Mouse (Mus musculus) MEL (cell line): Measurements from ENCODE around the gene Lhpp. TPM values are rescaled to one million over a fixed set of nuclear protein-coding genes. Genes with fewer than 3 reads are reported as not detected.

Source experiments
- DNase-seq: peaks from one replicate; pipeline ENCODE4 v3.0.0; 2011; ENCODE audit warnings: low read depth, low spot score
- H3K27ac ChIP-seq: 2 replicates; pipeline ENCODE4 v1.5.1; 2012; ENCODE audit warnings: low read depth, mild to moderate bottlenecking, control low read depth, low read length, moderate library complexity; ENCODE audit not compliant: control insufficient read depth
- H3K27me3 ChIP-seq, 2 experiments: fragments of 150-350 bp in 1 of 2; sonication (generic) in 1 of 2; 2 replicates each; pipeline ENCODE4 v1.6.1; 2012; ENCODE audit warnings: low read length in 2 of 2, mild to moderate bottlenecking in 2 of 2, improper control_type of control experiment in 1 of 2, moderate library complexity in 1 of 2; ENCODE audit not compliant: insufficient read depth in 2 of 2, control insufficient read depth in 1 of 2
- H3K36me3 ChIP-seq, 2 experiments: 2 replicates each; pipeline ENCODE4 v1.6.1; 2012 to 2014; ENCODE audit warnings: low read length in 2 of 2, improper control_type of control experiment in 1 of 2, inconsistent platforms in 1 of 2, mild to moderate bottlenecking in 1 of 2; ENCODE audit not compliant: insufficient read depth in 2 of 2, control insufficient read depth in 1 of 2
- H3K4me1 ChIP-seq, 2 experiments: fragments of 150-350 bp in 1 of 2; sonication (generic) in 1 of 2; 2 replicates each; pipeline ENCODE4 v1.6.1; 2012; ENCODE audit warnings: low read length in 2 of 2, improper control_type of control experiment in 1 of 2, mild to moderate bottlenecking in 1 of 2; ENCODE audit not compliant: insufficient read depth in 2 of 2, control insufficient read depth in 1 of 2
- H3K4me3 ChIP-seq, 2 experiments: fragments of 150-350 bp in 1 of 2; sonication (generic) in 1 of 2; 2 replicates each; pipeline ENCODE4 v1.5.1; 2012; ENCODE audit warnings: low read depth in 2 of 2, low read length in 2 of 2, mild to moderate bottlenecking in 2 of 2, moderate library complexity in 2 of 2, control low read depth in 1 of 2, improper control_type of control experiment in 1 of 2; ENCODE audit not compliant: control insufficient read depth in 1 of 2, insufficient read depth in 1 of 2
- H3K79me2 ChIP-seq: 2 replicates; pipeline ENCODE4 v1.6.1; 2012; ENCODE audit warnings: mild to moderate bottlenecking, low read length, moderate library complexity; ENCODE audit not compliant: control insufficient read depth, poor library complexity, insufficient read depth
- H3K9ac ChIP-seq: 2 replicates; pipeline ENCODE4 v1.6.1; 2012; ENCODE audit warnings: low read depth, mild to moderate bottlenecking, control low read depth, low read length, moderate library complexity; ENCODE audit not compliant: control insufficient read depth, poor library complexity, severe bottlenecking
- H3K9me3 ChIP-seq: fragments of 150-350 bp; sonication (generic); replicated peaks from 2 replicates; pipeline ENCODE4 v1.6.1; 2012; ENCODE audit warnings: mild to moderate bottlenecking, low read length, improper control_type of control experiment, moderate library complexity; ENCODE audit not compliant: insufficient read depth
- EP300 ChIP-seq, 2 experiments: IDR thresholded peaks; 2 replicates each; pipeline ENCODE4 v1.6.1; 2011; ENCODE audit warnings: improper control_type of control experiment in 2 of 2, low read length in 2 of 2, low read depth in 1 of 2, mild to moderate bottlenecking in 1 of 2
- ETS1 ChIP-seq: IDR thresholded peaks from 2 replicates; pipeline ENCODE4 v1.6.1; 2012; ENCODE audit warnings: low read depth, mild to moderate bottlenecking, inconsistent platforms, low read length, improper control_type of control experiment, moderate library complexity
- HCFC1 ChIP-seq: IDR thresholded peaks from 2 replicates; pipeline ENCODE4 v1.6.1; 2012; ENCODE audit warnings: low read depth, mild to moderate bottlenecking, inconsistent platforms, low read length, improper control_type of control experiment, moderate library complexity
- JUND ChIP-seq: IDR thresholded peaks from 2 replicates; pipeline ENCODE4 v1.6.1; 2011; ENCODE audit warnings: low read depth, mild to moderate bottlenecking, improper control_type of control experiment, low read length
- KAT2A ChIP-seq: conservative IDR thresholded peaks from 2 replicates; pipeline ENCODE4 v1.6.1; 2012; ENCODE audit warnings: low read depth, low read length, improper control_type of control experiment, inconsistent platforms
- MAFK ChIP-seq: IDR thresholded peaks from 2 replicates; pipeline ENCODE4 v1.6.1; 2011; ENCODE audit warnings: low read depth, mild to moderate bottlenecking, low read length, improper control_type of control experiment, borderline replicate concordance
- MEF2A ChIP-seq: IDR thresholded peaks from 2 replicates; pipeline ENCODE4 v1.6.1; 2014; ENCODE audit warnings: low read depth, mild to moderate bottlenecking, inconsistent platforms, low read length, improper control_type of control experiment; ENCODE audit not compliant: poor library complexity, insufficient replicate concordance, severe bottlenecking; ENCODE audit errors: extremely low read depth
- MYB ChIP-seq: IDR thresholded peaks from 2 replicates; pipeline ENCODE4 v1.6.1; 2011; ENCODE audit warnings: mild to moderate bottlenecking, low read depth, low read length, improper control_type of control experiment
- POLR2A ChIP-seq, 2 experiments: IDR thresholded peaks; 2 replicates each; pipeline ENCODE4 v1.6.1; 2011 to 2012; ENCODE audit warnings: low read length in 2 of 2, mild to moderate bottlenecking in 2 of 2, control low read depth in 1 of 2, improper control_type of control experiment in 1 of 2, low read depth in 1 of 2, moderate library complexity in 1 of 2; ENCODE audit not compliant: control insufficient read depth in 1 of 2, insufficient read depth in 1 of 2, poor library complexity in 1 of 2
- RAD21 ChIP-seq: IDR thresholded peaks from 2 replicates; pipeline ENCODE4 v1.6.1; 2011; ENCODE audit warnings: mild to moderate bottlenecking, low read depth, low read length, improper control_type of control experiment
- SMC3 ChIP-seq: IDR thresholded peaks from 2 replicates; pipeline ENCODE4 v1.6.1; 2011; ENCODE audit warnings: low read depth, low read length, improper control_type of control experiment
- TBP ChIP-seq: IDR thresholded peaks from 2 replicates; pipeline ENCODE4 v1.8.0; 2011; ENCODE audit warnings: low read depth, low read length, improper control_type of control experiment
- USF1 ChIP-seq: IDR thresholded peaks from 2 replicates; pipeline ENCODE4 v1.6.1; 2014; ENCODE audit warnings: low read depth, mild to moderate bottlenecking, inconsistent platforms, low read length, improper control_type of control experiment, moderate library complexity
- USF2 ChIP-seq, 2 experiments: IDR thresholded peaks; 2 replicates each; pipeline ENCODE4 v1.6.1; 2011 to 2012; ENCODE audit warnings: improper control_type of control experiment in 2 of 2, low read length in 2 of 2, borderline replicate concordance in 1 of 2, inconsistent platforms in 1 of 2, low read depth in 1 of 2, mild to moderate bottlenecking in 1 of 2; ENCODE audit not compliant: insufficient read depth in 1 of 2
- ZKSCAN1 ChIP-seq: IDR thresholded peaks from 2 replicates; pipeline ENCODE4 v1.6.1; 2012; ENCODE audit warnings: low read depth, mild to moderate bottlenecking, inconsistent platforms, low read length, improper control_type of control experiment, moderate library complexity
- polyA plus RNA-seq, 2 experiments: library from polyadenylated mRNA; stranded (reverse) in 1 of 2; unstranded in 1 of 2; fragments of >175 nt in 1 of 2; fragments of >200 nt in 1 of 2; gene quantifications; 2 replicates each; pipeline versions ENCODE4 v1.2.1 to v1.2.4; 2012; ENCODE audit warnings: low replicate concordance in 2 of 2, low read depth in 1 of 2; ENCODE audit not compliant: insufficient read length in 2 of 2, insufficient read depth in 1 of 2, missing spikeins in 1 of 2
- total RNA-seq: library from RNA; depleted of rRNA; stranded (reverse); fragments of 300-350 nt; gene quantifications from 2 replicates; pipeline ENCODE4 v1.2.3, GENCODE M21; 2012

The Lhpp gene
- total and polyA plus RNA-seq, 3 experiments = 31.0 to 39.3 TPM; not detected in 1

DNA sequence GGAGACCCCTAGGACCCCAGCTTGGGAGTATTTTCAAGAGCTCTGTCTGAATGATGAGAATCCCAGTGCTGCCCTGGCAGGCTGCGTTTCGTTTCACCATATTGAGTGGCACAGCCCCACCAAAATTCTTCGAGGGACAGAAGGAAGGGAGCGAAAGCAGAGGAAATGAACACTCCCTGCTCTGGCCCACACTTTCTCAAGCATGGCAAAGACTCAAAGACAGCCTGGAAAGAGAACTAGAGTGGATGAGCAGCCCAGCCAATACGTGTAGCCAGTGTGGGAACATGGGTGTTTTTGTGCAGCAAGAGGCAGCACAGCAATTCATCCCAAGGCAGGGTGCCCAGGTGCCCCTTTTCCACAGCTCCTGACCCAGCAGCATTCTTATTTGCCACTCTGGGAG, 132.5 kb downstream of the Lhpp start:
- Histone ChIP-seq H3K27me3 (no peaks in the 10 kb centered on the region), H3K9me3 (no peaks in the 10 kb centered on the region), H3K4me1 (peaks cover 21 to 25% of the 10 kb centered on the region in 2 experiments), H3K4me3 (no peak overlapping the region), H3K9ac (no peak overlapping the region), H3K79me2 (no peaks in the 10 kb centered on the region), H3K36me3 (peaks cover 0 to 25% of the 10 kb centered on the region in 2 experiments; a peak in 2 of 4 replicates), H3K27ac (no peak overlapping the region)
- DNase-seq = no peak
- TF ChIP-seq TBP (no peak), ZKSCAN1 (no peak), USF1 (no peak), MEF2A (no peak), RAD21 (no peak), ETS1 (no peak), HCFC1 (no peak), USF2 (IDR thresholded peaks at IDR 0.05; ENCODE audit: borderline replicate concordance in 1 of 2, insufficient read depth in 1 of 2, low read depth in 1 of 2, low read length in 2 of 2) (no peak), SMC3 (no peak), JUND (no peak), KAT2A (no peak), MAFK (no peak), EP300 (IDR thresholded peaks at IDR 0.05; ENCODE audit: low read depth in 1 of 2, low read length in 2 of 2) (no peak), MYB (no peak)

DNA sequence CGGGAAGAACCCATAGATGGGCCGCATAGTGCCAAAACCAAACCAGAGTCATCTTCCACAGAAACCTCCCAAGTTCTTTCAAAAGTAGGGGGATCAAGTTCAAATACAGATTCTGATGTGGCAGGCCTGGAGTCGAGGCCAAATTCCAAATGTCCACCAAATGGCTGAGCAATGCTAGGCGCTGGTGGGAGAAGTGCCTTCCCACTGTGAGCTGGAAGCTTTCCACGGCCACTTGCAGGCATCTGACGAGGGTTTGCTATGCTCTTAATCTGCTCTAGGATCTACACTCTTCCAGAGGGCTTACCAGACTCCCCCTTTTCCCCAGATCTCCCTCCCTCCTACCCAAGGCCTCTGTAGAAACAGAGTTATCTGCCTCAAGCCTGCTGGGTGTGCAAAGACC, 136.7 kb downstream of the Lhpp start:
- Histone ChIP-seq H3K79me2 (no peaks in the 10 kb centered on the region), H3K9ac (no peak overlapping the region), H3K4me3 (no peak overlapping the region), H3K4me1 (no peaks in the 10 kb centered on the region), H3K27ac (no peak overlapping the region), H3K27me3 (no peaks in the 10 kb centered on the region), H3K9me3 (no peaks in the 10 kb centered on the region), H3K36me3 (no peaks in the 10 kb centered on the region)
- TF ChIP-seq POLR2A (IDR thresholded peaks at IDR 0.05; ENCODE audit: control insufficient read depth in 1 of 2, insufficient read depth in 1 of 2, low read depth in 1 of 2, low read length in 2 of 2, poor library complexity in 1 of 2) = no peak
- no peak for DNase-seq
